Mouse (Mus musculus) Patski (cell line): ENCODE data around the gene Cdh5. TPM values are rescaled to one million over a fixed set of nuclear protein-coding genes. Genes with fewer than 3 reads are reported as not detected.
"Not testable (repeated sequence)": the region's sequence is repeated elsewhere in the genome, so short reads cannot be mapped to it uniquely, and the experiment has no call there.

Experiments
- ATAC-seq: fragments of 100-300 bp; one replicate; pipeline ENCODE4 v1.8.0; 2021
- CTCF ChIA-PET: fragments of 350-600 bp; sonication (Branson Sonifier 250); formaldehyde crosslinking; loops from one replicate; lab custom pipeline; 2022; ENCODE audit warnings: inconsistent platforms; lab: Charles Lee
- POLR2A ChIA-PET: fragments of 350-600 bp; sonication (Branson Sonifier 250); formaldehyde crosslinking; loops from one replicate; lab custom pipeline; 2022; ENCODE audit warnings: antibody characterized with exemption, inconsistent platforms; lab: Charles Lee
- DNase-seq: peaks from one replicate; pipeline ENCODE4 v3.0.0-alpha.2; 2011; ENCODE audit warnings: low read depth, low spot score
- H3K27me3 ChIP-seq: fragments of 371-371 bp; one replicate; pipeline ENCODE4 v1.5.1; 2021
- CTCF ChIP-seq: fragments of 100-300 bp; IDR thresholded peaks from one replicate; pipeline ENCODE4 v1.5.1; 2021
- in situ Hi-C: fragments of 300-500 bp; cut with MboI; formaldehyde crosslinking; loops from 3 replicates; pipeline ENCODE4 v1.11.1; 2018; ENCODE audit warnings: low pct_unique_long_range_greater_than_20kb, mixed read lengths
- polyA plus RNA-seq: library from polyadenylated mRNA; unstranded; gene quantifications from one replicate; pipeline ENCODE4 v1.2.3, GENCODE M21; 2021

The Cdh5 gene
- polyA plus RNA-seq = not detected

GRCm38 (mm10) chr8:104101415-104101814, at the start of gene Cdh5:
Gene Cdh5, plus strand, starts transcription at chr8:104101625.
- in situ Hi-C loops = no loop called here
- no peak for TF ChIP-seq CTCF
- ChIA-PET CTCF (no interaction called here), POLR2A (no interaction called here)
- DNase-seq = no peak
- no peaks in the 10 kb centered on the region for H3K27me3 ChIP-seq
- no peak for ATAC-seq

DNA sequence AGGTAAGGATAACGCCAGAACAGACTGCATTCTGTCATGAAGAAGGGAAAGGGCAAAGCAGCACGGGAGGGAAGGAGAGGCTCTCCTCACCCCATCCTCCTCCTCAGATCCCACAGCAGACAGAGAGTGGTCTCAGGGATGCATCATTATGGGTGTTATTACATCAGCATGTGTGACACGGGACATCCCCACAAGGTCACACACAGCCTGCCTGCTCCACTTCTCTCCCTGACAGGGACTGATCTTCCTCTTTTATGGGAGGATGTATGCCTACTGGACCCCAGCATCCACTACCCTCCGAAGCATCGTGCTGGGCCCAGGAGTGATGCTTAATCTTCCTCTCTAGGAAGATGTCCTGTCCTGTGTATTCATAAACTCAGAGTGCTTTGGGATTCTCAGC, 41.5 kb upstream of the Cdh5 start:
- ChIA-PET CTCF (interaction anchor here (1.0 to 1.4 kb wide), 2 partner anchors 9 to 16 kb away, joined by 3 to 4 read pairs; no protein-coding TSS in a partner anchor), POLR2A (no interaction called here)
- H3K27me3 ChIP-seq = no peaks in the 10 kb centered on the region
- DNase-seq (no peak), ATAC-seq (no peak)
- TF ChIP-seq CTCF = no peak
- in situ Hi-C loops = loop anchor here (10.0 kb wide), 1 partner anchor 275 kb away; no protein-coding TSS in a partner anchor

- in situ Hi-C loops = loop anchor here (10.0 kb wide), 1 partner anchor 276 kb away; no protein-coding TSS in a partner anchor
These were observed 41.0 kb upstream of the Cdh5 start for GRCm38 (mm10) chr8:104060446-104060845.

GRCm38 (mm10) chr8:104061048-104061988, 40.1 kb upstream of the Cdh5 start:
- no peak for TF ChIP-seq CTCF
- ChIA-PET POLR2A (no interaction called here), CTCF (interaction anchor here (1.0 to 1.4 kb wide), 2 partner anchors 10 to 17 kb away, joined by 3 to 4 read pairs; no protein-coding TSS in a partner anchor)
- ATAC-seq = no peak
- DNase-seq = no peak
- in situ Hi-C loops = loop anchor here (10.0 kb wide), 1 partner anchor 277 kb away; no protein-coding TSS in a partner anchor
- H3K27me3 ChIP-seq = no peaks in the 10 kb centered on the region

More at GRCm38 (mm10) chr8:104060446-104060845, 41.0 kb upstream of the Cdh5 start:
- no peak for TF ChIP-seq CTCF
- ATAC-seq = no peak
- no peak for DNase-seq
- ChIA-PET CTCF (interaction anchor here (1.0 to 1.4 kb wide), 2 partner anchors 10 to 16 kb away, joined by 3 to 4 read pairs; no protein-coding TSS in a partner anchor), POLR2A (no interaction called here)
- no peaks in the 10 kb centered on the region for H3K27me3 ChIP-seq

- no peak for DNase-seq
- TF ChIP-seq CTCF = no peak
- H3K27me3 ChIP-seq = no peaks in the 10 kb centered on the region
- POLR2A ChIA-PET = no interaction called here
- in situ Hi-C loops = loop anchor here (10.0 kb wide), 1 partner anchor 277 kb away; no protein-coding TSS in a partner anchor
- CTCF ChIA-PET = no interaction called here
- no peak for ATAC-seq
These were observed 39.2 kb upstream of the Cdh5 start for GRCm38 (mm10) chr8:104061989-104062820.

GRCm38 (mm10) chr8:104065223-104065622, 36.2 kb upstream of the Cdh5 start:
- DNase-seq = no peak
- in situ Hi-C loops = loop anchor here (10.0 kb wide), 1 partner anchor 280 kb away; no protein-coding TSS in a partner anchor
- TF ChIP-seq CTCF = no peak

GRCm38 (mm10) chr8:104065906-104066518, 35.4 kb upstream of the Cdh5 start:
- H3K27me3 ChIP-seq = no peaks in the 10 kb centered on the region
- ATAC-seq (no peak), DNase-seq (no peak)
- no peak for TF ChIP-seq CTCF
- ChIA-PET CTCF (no interaction called here), POLR2A (no interaction called here)
- in situ Hi-C loops = loop anchor here (10.0 kb wide), 1 partner anchor 281 kb away; no protein-coding TSS in a partner anchor

More at GRCm38 (mm10) chr8:104065223-104065622, 36.2 kb upstream of the Cdh5 start:
- CTCF ChIA-PET = interaction anchor here (0.9 kb wide), 1 partner anchor 45 kb away, joined by 3 read pairs; no protein-coding TSS in a partner anchor
- no peak for ATAC-seq
- H3K27me3 ChIP-seq = no peaks in the 10 kb centered on the region
- POLR2A ChIA-PET = no interaction called here

DNA sequence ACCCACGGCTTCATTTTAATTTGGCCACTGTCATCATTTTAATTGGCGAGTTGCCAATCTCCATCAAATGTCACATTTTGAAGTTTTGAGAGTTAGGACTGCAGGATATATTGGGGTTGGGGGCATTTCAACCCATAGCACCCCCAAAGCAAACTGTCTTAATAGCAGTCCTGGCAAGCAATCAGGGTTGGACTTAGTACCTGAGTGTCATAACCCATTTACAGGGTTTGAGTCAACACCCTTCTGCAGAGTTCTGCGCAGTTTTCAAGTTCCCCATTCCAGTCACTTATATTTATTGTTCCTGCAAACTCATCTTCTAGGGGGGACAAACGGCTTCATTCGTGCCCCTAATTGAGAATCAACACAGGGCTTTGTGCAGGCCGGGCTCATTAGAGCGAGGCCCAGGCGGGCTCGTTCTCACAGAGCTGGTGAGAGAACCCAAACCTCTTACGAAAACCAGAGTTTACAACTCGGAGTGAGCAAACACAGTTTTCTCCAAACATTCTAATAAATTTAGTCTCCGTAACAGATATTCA, 34.0 kb upstream of the Cdh5 start:
- no peak for TF ChIP-seq CTCF
- POLR2A ChIA-PET = no interaction called here
- DNase-seq = no peak
- in situ Hi-C loops = loop anchor here (10.0 kb wide), 1 partner anchor 283 kb away; no protein-coding TSS in a partner anchor
- CTCF ChIA-PET = interaction anchor here (1.7 kb wide), 1 partner anchor 16 kb away, joined by 3 read pairs; no protein-coding TSS in a partner anchor
- no peak for ATAC-seq
- no peaks in the 10 kb centered on the region for H3K27me3 ChIP-seq

DNA sequence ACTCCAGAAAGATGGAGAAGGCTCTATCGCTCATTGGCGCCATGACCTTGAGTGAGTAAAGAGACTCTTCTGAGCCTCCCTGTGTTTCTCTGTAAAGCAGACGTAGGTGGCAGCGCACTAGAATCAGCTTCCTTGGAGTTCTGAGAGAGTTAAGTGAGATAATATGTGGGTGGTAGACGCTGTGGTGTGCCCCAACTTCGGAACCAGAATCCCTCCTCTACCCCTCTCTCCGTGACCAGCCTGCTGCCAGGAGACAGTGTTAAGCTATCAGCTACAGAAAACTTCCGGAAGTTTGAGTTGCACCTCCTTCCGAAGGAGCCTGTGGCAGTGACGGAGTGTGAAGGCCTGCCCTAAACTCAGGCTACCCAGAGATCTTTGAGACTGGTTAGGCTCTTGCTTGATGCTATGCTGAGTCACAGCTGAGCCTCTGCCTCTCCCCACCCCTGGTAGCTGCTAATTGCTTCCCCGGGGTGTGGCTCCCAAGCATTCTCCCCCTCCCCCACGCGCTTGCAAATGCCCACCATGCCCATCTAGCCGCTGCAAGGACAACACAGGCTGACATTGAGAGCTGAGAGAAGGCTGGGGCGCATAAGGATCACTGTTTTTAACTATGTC, 32.9 kb upstream of the Cdh5 start:
- CTCF ChIA-PET = interaction anchor here (1.7 kb wide), 1 partner anchor 17 kb away, joined by 3 read pairs; no protein-coding TSS in a partner anchor
- DNase-seq (no peak), ATAC-seq (no peak)
- in situ Hi-C loops = loop anchor here (10.0 kb wide), 1 partner anchor 284 kb away; no protein-coding TSS in a partner anchor
- H3K27me3 ChIP-seq = no peaks in the 10 kb centered on the region
- POLR2A ChIA-PET = no interaction called here
- no peak for TF ChIP-seq CTCF

DNA sequence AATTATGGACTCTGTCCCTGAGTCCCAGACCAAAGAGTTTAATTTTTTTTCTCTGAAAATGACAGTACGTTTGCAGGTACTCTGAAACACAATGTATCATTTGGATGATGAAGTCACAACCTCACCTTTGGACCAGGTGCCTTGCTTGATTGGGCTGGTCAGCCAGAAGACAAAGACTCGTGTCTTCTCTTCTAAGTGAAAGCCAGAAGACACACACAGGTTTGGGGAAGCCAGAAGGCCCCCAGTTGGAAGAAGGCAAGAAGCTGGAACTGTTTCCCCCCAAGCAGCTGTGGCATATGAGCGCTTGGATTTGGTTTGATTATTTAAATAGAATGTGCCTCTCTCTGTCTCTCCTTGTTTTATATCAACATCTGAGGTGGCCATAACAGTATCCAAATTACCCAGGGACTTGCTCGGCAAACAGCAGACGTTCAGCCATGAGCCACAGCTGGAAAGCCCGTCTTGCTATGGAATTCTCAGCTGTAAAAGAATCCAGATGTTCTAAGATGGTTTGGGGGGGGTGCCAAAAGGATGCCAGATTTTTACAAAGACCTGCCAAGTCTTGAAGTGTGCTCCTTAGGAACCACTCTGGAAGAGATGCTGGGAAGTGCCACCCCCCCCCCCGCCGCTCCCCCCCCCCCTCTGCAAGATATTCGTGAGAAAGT, 31.1 kb upstream of the Cdh5 start:
- in situ Hi-C loops, DNase-seq, POLR2A ChIA-PET, ATAC-seq, CTCF ChIA-PET, H3K27me3 ChIP-seq: not testable (repeated sequence)
